Mouse (Mus musculus): Measurements from ENCODE around the gene Sdhb.

Gene Sdhb

DNA sequence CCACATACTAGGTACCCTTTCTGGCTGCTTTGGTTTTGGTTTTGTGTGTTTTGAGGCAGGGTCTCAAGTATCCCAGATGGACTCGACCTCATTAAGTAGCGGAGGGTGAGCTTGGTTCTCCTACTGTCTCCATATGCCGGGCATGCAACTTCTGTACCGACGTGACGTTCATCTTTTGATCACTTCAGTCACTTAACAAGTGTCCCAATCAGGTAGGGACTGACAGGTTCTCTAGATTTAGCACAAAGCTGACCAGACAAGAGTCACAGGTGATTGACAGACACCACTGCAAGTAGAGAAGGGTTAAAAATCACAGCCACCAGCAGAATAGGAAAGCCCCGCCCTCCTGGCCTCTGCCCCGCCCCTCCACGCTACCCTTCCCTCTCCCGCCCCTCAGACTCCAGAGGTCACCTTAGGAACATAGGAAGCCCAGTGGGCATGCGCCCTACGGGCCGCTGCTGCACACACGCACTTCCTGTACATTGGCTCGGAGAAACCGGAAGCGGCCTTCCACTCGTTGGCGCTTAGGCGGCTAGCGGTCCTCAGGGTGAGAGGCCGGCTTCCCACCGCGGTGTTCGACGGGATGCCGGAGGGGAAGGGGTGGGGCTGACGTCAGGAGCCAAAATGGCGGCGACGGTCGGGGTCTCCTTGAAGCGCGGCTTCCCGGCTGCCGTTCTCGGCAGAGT, at the start of gene Sdhb:
Gene Sdhb (plus strand): TSS at position 423 of the 686 bp plus-strand sequence.
- DNase-seq (ENCODE audit: low spot score), result peak; percentile 99

DNA sequence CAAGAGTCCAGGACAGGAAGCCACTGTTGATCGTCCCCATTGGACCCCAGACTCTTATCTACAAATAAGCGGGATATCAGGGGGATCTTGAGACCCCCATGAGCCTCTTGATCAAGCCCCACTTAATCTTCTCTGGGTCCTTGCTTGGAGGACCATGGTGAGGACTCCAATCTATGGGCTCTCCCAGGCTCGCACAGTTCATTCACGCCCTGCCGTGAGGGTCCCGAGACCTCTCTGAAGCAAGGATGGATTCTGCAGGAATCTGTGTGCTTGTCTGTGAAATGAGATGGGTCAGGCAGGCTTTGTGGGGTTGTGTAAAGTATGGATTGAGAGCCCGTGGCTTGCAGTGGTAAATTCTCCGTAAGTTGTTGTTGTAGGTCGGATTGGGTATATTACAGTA, 49.6 kb upstream of the Sdhb start:
- DNase-seq (ENCODE audit: low spot score), result no peak

DNA sequence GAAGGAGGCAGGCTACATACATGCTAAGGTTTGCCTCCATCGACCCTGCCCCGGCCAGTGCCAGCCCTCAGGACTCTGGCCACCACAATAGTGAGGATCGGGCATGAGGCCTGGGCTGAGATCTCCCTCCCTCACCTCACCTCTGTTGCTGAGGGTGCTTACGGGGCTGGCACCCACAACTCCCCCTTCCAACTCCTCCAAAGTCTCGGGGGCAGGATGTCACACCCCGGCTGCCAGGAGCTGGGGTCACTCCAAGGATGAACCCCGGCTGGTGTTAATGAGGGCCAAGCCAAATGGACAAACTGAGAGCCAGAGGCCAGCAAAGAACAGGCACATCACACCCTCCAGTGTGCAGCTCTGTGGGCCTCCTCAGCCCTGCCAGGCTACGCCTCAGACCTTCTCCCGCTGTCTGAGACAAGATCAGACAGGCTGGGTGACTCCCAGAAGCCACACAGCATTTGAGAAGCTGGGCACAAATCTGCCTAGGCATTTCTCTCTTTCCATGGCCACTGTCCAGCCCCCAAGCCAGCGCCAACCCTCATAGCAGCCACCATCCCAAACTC, 48.7 kb upstream of the Sdhb start:
- no peak for DNase-seq (ENCODE audit: low spot score)

DNA sequence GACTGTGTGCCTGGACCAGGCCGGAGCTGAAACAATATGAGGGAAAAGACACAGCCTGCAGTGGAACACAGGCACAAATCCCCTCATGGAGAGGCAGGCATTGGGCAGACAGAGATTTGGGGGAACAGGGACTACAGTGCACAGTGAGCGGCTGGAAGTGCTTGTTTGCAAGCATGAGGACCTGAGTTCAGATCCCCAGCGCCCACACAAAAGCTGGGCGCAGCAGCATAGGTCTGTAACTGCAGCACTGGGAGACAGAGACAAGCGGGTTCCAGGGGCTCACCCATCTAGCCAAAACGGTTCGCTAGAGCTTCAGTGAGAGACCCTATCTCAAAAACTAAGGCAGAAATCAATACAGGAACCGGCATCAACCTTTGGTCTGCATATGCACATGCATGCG, 47.4 kb upstream of the Sdhb start:
- DNase-seq (ENCODE audit: low spot score), result no peak

DNA sequence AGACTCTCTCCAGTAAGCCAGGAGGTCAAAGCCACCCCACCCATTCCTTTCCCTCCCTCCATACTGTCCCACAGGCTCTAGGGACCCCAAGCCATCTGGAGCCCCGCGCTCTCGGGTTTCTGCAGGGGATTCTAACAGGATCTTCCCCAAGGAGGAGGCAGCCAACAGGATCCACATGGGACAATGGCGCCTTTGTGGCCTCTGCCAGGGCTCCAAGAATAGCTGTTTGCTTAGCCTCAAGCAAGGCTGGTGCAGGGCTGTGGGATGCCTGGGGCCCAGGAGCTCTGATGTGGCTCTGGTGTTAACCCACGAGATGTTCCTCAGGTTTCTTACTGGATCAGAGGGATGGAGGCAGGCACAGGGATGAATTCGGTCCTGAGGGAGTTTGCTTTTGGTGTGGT, 46.3 kb upstream of the Sdhb start:
- no peak for DNase-seq (ENCODE audit: low spot score)

DNA sequence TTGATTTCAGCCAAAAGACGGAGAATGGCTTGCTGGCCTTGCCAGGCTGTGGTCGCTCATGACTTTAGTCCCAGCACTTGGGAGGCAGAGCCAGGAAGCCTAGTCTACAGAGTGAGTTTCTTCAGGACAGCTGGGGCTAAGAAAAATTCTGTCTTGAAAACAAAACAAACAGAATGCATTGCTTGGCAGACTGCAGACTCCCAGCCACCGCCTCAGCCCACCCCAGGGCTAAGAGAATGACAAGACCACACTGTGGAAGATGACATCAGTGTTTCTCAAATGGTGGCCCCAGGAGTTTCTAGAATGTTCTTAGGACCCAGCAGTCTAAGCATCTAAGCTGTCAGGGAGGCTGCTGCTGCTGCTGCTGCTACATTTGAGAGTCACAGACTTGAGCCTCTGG, 45.8 kb upstream of the Sdhb start:
- no peak for DNase-seq (ENCODE audit: low spot score)

DNA sequence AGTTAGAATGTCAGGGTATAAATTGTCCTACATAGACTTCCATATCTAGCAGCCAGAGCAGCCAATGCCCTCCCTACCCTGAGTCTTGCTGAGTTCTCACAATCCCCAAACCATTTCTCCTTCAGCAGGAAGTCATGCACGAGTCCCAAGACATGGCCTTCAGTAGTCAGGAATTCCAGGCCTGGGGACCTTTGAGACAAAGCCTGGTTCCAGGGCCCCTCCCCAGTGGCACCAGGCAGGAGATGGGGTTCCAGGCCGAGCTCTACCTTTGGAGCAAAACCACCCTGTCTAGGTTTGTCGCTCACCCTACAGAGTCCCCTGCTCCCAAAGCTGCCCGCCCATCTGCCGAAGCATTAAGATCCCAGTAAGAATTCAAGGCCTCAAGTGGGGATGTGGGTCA, 44.7 kb upstream of the Sdhb start:
- no peak for DNase-seq (ENCODE audit: low spot score)

DNA sequence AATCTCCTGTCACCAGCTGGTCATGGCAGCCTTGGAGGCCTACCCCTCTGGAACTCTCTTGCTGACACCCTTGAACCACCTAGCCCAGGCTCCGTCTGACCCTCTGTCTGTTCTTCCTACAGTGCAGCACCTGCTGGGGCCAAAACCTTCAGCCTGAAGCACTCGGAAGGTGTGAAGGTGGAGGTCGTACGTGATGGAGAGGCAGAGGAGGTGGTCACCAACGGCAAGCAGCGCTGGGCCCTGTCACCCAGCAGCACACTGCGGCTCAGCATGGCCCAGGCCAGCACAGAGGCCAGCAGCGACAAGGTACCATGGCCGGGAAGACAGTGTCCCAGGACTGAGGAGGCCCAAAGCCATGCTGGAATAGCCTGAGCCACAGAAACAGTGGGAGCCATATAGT, 43.6 kb upstream of the Sdhb start:
- DNase-seq (ENCODE audit: low spot score), result no peak

DNA sequence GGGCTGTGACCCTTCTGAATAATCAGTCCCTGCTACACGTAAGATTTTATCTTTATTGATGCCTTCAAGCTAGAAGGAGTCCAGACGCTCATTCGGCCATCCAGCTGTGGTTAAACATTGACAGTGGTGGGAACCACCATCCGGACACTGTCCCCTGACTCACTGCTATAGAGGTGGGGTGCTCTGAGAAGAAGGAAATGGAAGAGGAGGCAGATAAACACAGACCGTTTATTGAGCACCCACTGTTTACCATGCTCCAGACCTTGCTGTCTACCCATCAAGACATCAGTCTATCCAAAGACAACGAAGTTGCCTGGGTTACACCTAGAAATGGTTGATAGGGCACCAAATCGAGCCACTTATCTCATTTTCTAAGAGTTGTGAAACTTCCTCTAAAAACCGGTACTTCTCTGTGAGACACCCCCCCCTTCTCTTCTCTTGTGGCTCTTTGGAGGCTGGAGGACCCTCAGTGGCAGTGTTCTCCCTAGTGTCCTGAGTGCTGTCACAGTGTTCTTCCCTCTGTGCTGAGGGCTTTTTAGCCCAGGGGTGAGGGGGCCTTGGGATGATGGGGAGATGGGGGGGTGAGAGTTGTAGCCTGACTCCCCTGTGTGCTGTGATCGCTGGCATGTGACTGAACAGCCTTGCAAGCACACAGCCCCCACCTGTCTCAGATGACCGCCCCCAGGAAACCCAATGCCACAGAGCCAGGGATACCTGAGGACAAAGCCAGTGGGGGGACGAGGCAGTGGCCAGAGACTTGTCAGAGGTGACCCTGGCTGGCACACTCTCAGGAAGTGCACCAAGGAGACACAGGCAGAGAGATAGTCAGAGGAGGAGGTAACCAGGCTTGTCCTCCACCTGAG, 40.8 kb upstream of the Sdhb start:
- no peak for DNase-seq (ENCODE audit: low spot score)

DNA sequence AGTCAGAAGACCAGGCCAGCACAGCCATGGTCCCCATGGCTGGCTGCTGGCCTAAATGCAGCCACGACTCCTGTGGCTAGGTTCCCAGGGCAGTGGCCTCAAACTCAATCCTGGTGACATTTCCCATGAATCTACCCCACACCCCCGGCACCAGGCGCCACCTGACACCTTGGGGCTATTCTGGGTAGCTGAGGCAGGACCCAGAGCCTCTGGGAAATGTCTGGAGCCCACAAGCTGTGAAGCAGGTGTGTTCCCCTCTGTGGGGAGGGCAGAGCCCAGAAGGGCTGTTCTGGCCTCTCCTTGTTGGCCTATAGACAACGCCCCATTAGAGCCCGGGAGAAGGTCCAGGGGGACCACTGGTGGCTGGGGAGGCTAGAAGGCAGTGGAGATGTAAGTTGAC, 38.5 kb upstream of the Sdhb start:
- no peak for DNase-seq (ENCODE audit: low spot score)

DNA sequence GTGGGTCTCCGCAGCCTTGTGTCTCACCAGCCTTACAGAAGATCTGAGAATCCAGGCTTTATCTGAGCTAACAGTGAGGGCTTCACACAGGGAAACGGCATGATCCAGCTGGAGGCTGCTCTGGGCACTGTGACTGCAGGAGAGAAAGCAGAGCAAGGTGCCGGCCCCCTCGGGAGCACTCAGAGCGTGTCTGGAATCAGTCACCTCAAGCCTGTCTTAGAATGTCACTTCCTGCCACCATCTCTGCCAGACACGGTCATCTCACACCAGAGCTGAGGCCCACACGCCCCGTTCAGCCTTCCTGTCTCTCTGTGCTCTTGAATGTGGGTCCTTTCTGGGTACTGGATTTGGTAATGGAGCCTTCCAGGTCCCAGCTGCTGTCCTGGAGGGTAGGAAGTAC, 35.4 kb upstream of the Sdhb start:
- no peak for DNase-seq (ENCODE audit: low spot score)

DNA sequence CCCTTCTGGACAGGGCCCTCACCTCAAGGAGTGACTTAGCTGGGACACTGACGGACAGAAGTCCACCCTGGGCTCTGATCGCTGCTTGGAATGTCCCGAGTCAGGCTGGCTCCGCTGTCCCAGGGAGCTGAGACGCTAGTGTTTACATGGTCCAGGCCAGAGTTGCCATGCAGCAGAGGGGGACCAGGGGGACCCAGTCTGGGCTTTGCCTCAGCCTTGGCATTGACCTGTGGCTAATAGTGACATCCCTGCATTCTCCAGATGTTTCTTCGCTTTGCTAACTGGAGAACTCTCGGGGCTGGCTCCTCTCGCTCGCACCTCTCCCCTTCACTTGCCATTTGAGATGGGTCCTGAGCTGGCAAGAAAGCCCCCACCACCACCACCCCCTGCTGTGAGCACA, 32.7 kb upstream of the Sdhb start:
- DNase-seq (ENCODE audit: low spot score), result no peak

DNA sequence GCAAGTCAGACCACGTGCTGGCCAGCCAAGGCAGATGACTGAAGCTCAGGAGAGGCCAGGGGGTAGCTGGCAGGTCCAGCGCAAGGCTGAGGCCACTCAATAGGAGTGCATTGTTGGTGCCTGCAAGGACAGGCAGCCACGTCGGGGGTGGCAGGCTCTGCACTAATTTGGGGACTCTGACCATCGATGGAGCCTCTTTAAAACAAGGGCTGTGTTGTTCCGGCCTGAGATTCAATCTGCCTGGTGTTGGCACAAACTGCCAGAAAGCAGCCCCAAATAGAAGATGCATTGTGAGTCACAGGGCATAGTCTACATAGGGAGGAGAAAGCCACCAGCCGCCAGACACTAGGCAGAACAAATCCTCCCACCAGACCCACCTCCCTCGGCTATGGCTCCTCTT, 31.3 kb upstream of the Sdhb start:
- DNase-seq (ENCODE audit: low spot score), result no peak

DNA sequence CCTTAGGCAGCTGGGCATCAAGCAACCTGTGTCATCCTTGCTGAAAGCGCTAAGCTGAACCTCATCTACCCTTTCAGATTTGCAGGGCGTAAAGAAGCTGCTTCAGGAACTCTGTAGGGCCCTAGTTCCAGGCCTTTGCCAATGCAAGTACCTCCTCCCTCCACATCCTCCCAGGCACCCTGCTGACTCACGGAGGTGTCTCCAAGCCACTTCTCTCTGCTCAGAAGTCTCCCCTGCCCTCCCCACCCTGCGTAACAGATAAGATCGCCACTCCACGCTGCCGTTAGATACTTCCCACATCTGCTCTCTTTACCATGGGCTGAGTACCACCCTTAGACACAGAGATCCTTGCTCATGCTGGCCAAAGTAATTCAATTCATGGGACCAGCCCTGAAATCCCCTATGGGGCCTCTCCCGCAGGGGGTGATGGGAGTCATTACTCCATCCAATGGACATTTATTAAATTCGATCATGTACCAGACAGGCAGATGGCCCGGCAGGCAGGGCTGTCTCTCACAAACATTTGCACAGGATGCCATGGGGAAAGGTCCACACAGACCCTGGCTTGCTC, 30.0 kb upstream of the Sdhb start:
- DNase-seq (ENCODE audit: low spot score), result no peak

DNA sequence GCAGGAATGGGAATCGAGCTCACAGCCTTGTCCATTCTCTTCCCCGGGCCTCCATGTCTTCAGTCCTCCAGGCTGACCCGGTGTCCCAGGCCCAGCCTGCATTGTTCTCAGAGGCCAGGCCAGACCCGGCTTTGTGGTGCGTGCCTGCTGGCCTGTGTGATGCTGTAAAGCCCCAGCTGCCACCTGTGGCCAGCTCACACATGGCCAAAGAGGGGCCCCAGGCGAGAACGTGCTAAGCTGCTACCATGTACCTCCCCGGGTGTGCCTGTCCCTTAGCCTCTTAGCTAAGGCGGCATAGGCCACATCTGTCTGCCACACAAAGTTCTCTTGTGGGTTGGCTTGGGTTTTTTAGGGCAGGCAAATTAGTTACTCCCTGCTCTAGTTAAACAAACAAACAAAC, 25.4 kb upstream of the Sdhb start:
- DNase-seq (ENCODE audit: low spot score), result peak; percentile 25

DNA sequence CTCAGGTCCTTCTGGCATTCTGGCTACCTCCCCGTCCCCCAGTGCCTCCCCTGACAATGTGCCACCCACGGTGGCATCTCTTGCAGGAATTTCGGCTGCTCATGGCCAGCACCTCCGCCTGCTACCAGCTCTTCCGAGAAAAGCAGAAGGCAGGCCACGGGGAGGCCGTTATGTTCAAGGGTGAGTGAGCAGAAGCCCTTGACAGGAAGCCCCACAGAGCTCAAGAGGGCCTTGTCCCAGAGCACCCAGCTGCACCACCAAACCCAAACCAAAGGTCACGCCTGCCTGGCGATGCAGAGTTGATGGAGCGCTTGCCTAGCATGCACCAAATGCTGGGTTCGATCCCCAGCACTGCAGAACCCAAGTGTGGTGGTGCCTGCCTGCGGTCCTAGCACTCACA, 16.6 kb upstream of the Sdhb start:
- no peak for DNase-seq (ENCODE audit: low spot score)

DNA sequence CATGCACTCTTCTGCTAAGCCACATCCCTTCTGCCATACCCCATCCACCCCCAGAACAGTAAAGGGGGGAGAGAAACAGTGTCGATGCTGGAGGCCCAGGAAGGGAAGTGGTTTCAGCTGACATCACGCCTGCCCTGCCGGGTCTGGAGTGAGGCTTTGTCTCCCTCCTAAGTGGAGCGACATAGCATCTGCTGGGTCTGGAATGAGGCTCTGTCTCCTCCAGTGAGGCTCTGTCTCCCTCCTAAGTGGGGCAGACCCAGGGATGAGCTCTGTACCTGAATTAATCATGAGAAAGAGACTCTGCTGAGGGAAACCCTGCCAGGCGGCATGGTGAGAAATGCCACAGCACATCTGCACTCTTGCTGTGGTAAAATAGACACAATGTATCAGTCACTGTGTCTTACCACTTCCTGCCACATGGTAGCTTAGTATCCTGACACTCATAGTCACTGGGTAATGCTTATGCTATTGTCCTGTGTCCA, 16.0 kb upstream of the Sdhb start:
- peak; percentile 23 for DNase-seq (ENCODE audit: low spot score)

DNA sequence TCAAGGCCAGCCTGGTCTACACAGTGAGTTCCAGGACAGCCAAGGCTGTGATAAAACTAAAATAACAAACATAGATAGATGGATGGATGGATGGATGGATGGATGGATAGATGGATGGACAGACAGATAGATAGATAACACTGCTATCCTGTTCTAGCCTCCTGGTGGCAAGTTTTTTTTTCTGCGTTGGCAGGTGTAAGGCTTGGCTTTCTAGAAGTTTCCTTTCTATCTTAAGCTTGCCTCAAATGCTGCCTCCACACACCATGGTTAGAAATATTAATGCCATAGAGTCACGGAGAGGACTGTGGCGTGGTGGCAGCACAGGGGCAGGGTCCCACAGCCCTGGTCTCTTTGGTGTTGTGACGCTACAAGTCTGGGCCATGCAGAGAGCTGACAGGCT, 15.4 kb upstream of the Sdhb start:
- no peak for DNase-seq (ENCODE audit: low spot score)

DNA sequence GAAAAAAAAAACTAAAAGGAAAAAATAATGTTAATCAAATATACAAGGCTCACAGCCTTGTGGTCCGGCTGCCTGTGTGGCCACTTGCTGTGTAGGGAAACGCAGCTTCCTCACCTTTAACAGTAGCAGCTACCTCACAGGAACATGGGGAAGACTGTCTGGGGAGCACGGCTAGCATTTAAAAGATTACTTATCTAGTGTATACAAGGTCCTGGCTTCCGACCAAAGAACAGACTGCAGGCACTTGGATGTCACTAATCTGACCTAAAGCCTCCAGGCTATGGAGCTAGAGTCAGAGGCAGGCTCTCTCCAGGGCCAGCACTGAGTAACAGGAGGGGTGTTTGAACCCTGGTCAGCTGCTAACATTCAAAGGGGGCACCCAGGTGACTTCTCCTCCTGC, 15.0 kb upstream of the Sdhb start:
- no peak for DNase-seq (ENCODE audit: low spot score)

DNA sequence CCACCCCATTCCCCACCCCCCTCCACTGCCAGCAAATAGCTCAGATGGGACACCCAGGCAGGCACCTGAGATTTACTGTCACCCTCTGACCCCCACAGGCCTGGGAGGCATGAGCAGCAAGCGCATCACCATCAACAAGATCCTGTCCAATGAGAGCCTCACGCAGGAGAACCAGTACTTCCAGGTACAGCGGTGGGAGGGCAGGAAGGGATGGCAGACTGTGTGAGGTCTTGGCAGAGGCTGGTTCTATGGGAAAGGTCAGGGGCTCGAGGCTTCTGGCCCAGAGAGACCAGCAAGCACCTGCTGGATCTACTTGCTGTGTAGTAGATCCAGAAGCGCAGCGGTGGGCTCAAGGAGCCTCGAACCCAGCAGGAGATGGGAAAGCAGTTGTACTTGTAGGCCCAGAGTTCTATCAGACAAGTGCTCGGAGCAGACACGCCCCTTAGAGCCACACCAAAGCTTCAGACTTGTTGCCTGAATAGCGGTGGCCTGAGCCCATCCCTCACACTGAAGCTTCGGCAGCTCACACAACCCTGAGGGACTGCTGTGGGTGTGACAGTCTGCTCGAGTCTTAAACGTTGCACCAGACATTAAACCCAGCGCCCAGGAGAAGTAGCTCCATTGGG, 14.3 kb upstream of the Sdhb start:
- no peak for DNase-seq (ENCODE audit: low spot score)

DNA sequence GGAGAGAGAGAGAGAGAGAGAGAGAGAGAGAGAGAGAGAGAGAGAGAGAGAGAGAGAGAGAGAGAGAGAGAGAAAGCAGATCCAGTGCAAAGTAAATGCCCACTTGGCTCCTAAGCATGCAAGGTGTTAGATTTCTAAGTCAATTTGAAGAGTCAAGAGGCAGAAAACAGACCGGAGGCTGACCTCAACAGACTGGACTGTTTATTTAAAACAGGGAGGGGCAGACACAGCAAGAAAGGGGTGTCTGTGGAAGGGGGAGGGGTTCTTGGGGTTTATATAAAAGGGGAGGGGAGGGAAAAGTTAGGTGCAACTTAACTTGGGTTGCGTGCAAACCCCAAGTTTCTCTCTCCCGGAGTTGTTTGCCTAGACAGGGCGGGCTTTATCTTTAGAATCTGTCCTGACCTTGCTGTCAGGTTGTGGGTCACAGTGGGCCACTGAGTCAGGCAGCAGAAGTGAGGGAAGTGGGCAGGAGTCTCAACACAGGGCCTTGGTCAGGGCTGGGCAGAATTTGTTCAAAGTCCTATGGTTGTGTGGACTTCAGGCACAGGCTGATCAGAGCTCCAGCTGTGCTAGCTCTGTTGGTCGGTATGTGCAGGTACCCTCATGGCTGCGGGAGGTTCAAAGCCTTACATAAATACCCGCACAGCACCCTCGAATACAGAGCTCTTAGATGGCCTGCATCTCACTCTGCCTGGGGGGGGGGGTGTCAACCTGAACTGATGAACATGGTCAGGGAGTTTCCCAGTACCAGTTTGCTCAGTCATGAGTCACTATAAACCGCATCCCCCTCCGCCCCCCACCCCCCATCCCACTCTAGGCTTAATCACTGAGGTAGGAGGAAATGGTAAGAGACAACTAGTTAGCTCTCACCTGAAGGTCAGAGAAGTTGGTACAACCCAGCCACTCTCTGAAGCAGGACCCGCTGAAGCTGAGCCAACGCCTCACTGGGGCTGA, 13.2 kb upstream of the Sdhb start:
- no peak for DNase-seq (ENCODE audit: low spot score)

Data from retina, embryonic 14.5 days (tissue).